Mouse (Mus musculus) lung, postnatal 14 days (tissue): ENCODE results near the gene Eya4.

Experiments
- DNase-seq: peaks from one replicate; pipeline ENCODE4 v3.0.0; 2021

Eya4 gene

GRCm38 (mm10) chr10:23060041-23060693, 290.4 kb downstream of the Eya4 start:
- DNase-seq, result no peak

DNA sequence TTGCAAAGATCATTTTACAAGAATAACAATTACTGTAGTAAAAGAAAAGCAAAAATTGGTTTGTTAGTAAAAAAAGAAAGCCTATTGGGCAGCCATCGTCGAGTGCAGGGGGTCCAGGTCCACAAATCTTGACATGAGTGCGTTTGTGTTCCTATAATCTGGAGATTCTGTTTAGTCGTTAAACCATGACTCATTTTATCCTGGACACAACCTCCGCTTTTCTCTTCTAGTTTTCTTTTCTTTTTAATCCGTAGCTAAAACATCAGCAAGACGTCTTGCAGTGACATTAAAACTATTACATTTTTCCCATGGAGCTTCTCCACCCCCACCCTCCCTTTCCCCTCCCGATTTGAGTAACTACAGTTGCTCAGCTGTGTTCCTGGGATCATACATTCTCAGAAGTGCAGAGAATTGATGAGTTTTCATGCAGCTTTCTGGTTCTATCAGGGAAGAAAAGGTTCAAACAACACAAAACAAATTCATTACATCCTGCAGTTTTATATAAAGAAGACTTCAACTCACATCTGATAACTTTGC, 297.1 kb downstream of the Eya4 start:
- DNase-seq, result no peak
